Mouse (Mus musculus) thymus, postnatal 10 days (tissue): ENCODE results near the gene Bicra.

Experiments used
- DNase-seq, 2 experiments: peaks; one replicate each; pipeline ENCODE4 v3.0.0; 2021; ENCODE audit warnings: low spot score in 2 of 2

Bicra gene

DNA sequence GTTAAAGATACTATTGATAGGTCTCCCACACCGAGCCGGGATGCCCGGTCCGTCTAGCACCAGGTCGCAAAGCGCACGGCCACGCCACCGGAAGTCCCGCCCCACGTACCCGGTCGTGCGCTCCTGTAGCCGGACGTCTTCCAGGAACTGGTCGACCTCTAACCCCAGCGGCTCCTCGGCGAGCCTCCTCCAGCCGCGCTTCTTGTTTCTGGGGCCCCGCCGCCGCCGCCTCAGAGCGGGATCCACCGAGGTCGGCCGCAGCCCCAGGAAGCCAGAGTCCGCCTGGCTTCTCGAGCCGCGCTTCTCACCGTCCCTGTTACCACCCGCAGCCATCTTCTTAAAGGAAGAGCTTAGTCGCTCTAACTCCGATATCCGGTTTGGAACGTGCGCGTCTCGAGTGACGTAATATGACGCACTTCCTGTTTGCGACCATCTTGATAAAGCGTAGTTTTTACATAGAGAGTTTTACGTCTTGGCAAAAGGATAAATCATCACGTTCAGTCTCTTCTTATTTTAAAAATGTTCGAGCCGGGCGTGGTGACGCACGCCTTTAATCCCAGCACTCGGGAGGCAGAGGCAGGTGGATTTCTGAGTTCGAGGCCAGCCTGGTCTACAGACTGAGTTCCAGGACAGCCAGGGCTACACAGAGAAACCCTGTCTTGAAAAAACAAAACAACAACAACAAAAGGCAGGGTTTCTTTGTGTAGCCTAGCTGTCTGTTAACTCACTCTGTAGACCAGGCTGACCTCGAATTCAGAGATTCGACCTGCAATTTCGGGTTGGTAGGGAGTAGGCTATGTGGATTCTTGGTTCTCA is 101.8 kb downstream of the Bicra start, which contains the start of gene Nop53:
Gene Nop53, minus strand, starts transcription at position 354 of the 816 bp plus-strand sequence.
- DNase-seq = peak; percentile 82 to 85

DNA sequence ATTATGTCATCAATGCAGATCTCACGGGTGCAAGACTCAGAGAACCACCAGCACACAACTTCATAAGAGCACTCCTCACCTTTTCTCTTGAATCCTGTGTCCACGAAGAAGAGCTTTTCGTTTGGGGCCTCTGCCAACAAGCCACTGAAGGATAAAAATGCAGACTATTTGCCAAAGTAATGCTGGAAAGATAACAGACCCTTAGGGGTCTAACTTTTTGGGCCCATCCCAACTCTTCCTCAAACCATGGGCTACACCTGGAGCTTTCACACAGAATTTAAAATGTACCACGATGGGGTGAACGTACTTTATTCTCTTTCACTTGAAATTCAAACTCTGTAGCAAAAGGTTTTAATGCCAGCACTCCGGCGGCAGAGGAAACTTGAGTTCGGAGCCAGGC is 102.5 kb downstream of the Bicra start:
- DNase-seq = no peak

DNA sequence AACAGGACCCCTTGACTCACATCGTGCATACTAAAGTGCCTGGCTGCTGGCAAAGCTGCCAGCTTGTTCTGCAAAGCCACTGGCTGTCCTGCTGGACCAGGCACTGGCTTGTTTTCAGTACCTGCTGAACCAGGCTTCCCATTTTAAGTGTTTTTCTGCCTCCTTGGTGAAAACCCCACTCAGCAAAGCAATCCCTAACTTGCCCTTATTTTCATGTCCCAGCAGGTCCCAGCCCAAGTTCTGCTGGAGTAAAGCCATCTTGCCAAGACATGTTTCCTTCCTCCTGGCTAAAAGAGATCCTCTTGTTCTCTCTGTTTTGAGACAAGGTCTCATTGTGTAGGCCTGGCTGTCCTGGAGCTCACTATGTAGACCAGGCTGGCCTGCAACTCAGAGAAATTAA is 103.4 kb downstream of the Bicra start:
- no peak for DNase-seq

DNA sequence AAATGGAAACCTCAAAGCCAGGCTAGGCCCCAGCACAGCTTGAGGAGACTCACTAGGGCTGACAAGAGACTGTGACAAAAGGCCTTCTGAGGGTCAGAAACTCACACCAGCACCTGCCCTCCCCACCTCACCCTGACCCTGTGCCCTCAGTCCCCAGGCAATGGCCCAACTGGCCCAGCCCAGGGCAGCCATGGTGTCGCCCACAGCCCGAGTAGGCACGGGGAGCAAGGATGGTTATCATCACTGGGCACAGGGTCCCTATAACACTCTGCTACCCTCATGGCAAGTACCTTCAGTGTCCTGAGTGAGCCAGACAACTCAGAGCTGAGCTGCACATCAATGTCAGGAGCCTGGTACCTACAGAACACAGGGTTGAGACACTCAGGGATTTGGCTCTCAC is 109.1 kb downstream of the Bicra start:
- no peak for DNase-seq

- DNase-seq = no peak
These were observed 110.2 kb downstream of the Bicra start for GRCm38 (mm10) chr7:15937491-15937890.

- no peak for DNase-seq
These were observed 114.0 kb downstream of the Bicra start for GRCm38 (mm10) chr7:15933437-15934359.

GRCm38 (mm10) chr7:15931635-15932034 is 116.1 kb downstream of the Bicra start:
- no peak for DNase-seq

- no peak for DNase-seq
These were observed 117.2 kb downstream of the Bicra start for GRCm38 (mm10) chr7:15930543-15930942.

DNA sequence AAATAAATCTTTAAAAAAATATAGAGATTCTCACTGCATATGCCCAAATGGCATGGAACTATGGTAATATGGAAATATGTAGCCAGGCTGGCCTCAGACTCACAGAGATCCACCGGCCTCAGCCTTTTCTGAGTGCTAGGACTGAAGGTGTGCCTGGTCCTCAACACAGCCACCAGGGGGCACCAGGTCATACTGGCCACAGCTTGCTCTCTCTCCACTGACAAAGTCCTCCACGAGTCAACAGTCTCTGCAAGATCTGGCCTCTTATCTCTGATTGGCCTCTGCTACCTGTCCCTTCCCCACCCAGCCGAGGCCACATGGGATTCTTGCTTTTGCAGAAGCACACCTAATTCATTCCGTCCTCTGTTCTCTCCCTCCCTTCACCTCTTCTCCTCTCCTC is 117.8 kb downstream of the Bicra start:
- DNase-seq = peak in 1 of 2 experiments; percentile 60

DNA sequence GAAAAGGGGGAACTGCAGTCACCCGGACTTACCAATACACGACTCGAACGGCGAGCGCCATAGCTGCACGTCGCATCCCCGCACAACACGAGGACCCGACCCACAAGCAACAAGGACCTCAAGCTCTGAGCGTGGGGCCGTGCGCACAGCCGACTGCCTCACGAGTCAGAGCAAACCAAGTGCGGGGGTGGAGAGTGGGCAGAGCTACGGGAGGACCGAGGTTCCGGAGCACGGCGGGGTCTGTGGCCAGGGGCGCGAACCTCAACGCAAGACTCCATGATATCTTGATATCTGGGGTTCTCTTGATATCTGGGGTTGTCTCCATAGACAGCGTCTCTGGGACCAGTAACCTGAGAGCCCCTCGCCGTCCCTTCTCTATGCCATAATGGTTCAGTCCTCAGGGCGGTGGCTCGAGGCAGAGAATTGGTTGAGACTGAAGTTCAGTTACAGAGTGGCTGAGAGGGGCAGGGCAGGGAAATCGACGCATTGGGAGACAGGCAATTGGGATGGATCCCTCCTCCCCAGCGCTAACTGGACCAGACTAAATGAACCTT is 125.4 kb downstream of the Bicra start, which contains the start of gene Selenow:
Gene Selenow, minus strand, starts transcription at position 183 of the 554 bp plus-strand sequence.
- peak; percentile 85 to 91 for DNase-seq

DNA sequence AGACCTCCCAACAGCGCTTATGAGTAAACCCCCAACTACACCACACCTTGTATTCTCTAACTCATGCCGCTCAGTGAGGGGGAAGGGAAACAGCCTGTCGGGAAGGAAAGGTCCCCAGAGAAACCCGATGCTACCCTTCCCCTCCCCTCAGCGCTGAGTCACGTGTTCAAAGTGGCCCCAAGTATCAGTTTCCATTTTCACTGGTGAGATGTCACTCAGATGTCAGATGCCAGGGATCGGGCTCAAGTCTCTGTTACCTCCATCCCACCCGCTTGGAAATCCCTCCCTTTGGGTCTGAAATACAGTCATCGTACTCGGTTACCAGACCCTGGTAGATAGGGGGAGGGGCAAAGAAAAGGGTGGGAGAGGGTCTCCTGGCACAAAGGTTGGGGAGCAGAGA is 125.9 kb downstream of the Bicra start:
- peak; percentile 28 to 31 for DNase-seq
